Mouse (Mus musculus) forebrain, embryonic 14.5 days (tissue): ENCODE results near the gene Vwa3a. TPM values are rescaled to one million over a fixed set of nuclear protein-coding genes. Genes with fewer than 3 reads are reported as not detected.

Source experiments
- ATAC-seq: fragments of 200-750 bp; cut with Nextera tagmentation; 2 replicates; pipeline ENCODE4 v1.8.0; 2017; ENCODE audit warnings: mild to moderate bottlenecking, moderate library complexity
- DNase-seq: peaks from one replicate; pipeline ENCODE4 v3.0.0-alpha.2; 2015; ENCODE audit warnings: low spot score
- H3K27ac ChIP-seq: fragments of 300-500 bp; sonication (generic); 2 replicates; pipeline ENCODE4 v1.5.1; 2014; ENCODE audit warnings: low read depth, mild to moderate bottlenecking, control low read depth, low read length, moderate library complexity
- H3K27me3 ChIP-seq: fragments of 300-500 bp; sonication (generic); replicated peaks from 2 replicates; pipeline ENCODE4 v1.6.1; 2014; ENCODE audit warnings: low read length, control low read depth, mixed read lengths; ENCODE audit not compliant: control insufficient read depth, insufficient read depth
- H3K36me3 ChIP-seq: fragments of 300-500 bp; sonication (generic); 2 replicates; pipeline ENCODE4 v1.6.1; 2014; ENCODE audit warnings: low read length, control low read depth; ENCODE audit not compliant: control insufficient read depth, insufficient read depth
- H3K4me1 ChIP-seq: fragments of 300-500 bp; sonication (generic); 2 replicates; pipeline ENCODE4 v1.6.1; 2014; ENCODE audit warnings: antibody characterized with exemption, low read length, control low read depth; ENCODE audit not compliant: control insufficient read depth, insufficient read depth
- H3K4me2 ChIP-seq: fragments of 300-500 bp; sonication (generic); 2 replicates; pipeline ENCODE4 v1.6.1; 2014; ENCODE audit warnings: mild to moderate bottlenecking, control low read depth, low read length
- H3K4me3 ChIP-seq: fragments of 300-500 bp; sonication (generic); 2 replicates; pipeline ENCODE4 v1.5.1; 2014; ENCODE audit warnings: low read depth, low read length, control low read depth
- H3K9ac ChIP-seq: fragments of 300-500 bp; sonication (generic); 2 replicates; pipeline ENCODE4 v1.6.1; 2014; ENCODE audit warnings: mild to moderate bottlenecking, low read length, control low read depth, moderate library complexity
- H3K9me3 ChIP-seq: fragments of 300-500 bp; sonication (generic); replicated peaks from 2 replicates; pipeline ENCODE4 v1.6.1; 2016; ENCODE audit warnings: low read length, control low read depth, mixed read lengths; ENCODE audit not compliant: control insufficient read depth
- WGBS: fragments of 180-500 bp; shearing (Covaris S2); extraction: QIAGEN DNeasy Blood & Tissue Kit; methylation state at CpG from one replicate; pipeline ENCODE4 v1.1.7; 2014; 5-methylcytosine and 5-hydroxymethylcytosine counted together
- polyA plus RNA-seq: library from polyadenylated mRNA; unstranded; fragments of >200 nt; fragmentation: Nextera tagmentation; extraction: Ambion mirVana; gene quantifications from 2 replicates; pipeline ENCODE4 v1.2.1, GENCODE M21; 2014

Vwa3a gene
- polyA plus RNA-seq: 1.1 and 1.6 TPM in 2 replicates

DNA sequence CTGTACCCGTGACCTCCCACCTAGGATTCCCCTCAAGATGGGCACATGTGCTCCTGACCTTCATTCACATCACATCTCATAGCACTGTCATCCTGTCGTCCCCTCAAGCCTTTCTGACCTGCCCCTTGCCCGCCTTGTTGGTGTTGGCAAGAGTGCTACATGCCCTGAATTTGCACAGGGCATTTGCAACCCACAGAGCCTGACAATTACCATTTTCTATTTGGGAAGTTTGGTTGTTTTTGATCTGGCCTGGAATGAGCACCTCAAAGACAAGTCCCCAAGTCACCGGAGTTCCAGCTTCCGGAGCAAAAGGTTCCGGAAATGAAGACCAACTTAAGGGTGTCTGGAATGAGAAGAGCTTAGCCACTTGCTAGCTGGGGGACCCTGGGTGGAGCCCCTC is at the start of gene Vwa3a:
TSS of gene Vwa3a (plus strand) at position 301 of the 400 bp plus-strand sequence.
- WGBS: 85% methylated on average over 6 of the region's 6 CpGs
- H3K9me3 ChIP-seq: no peaks in the 10 kb centered on the region
- 0 out of 2 replicates have a peak, but pooled peaks cover 6% of the 10 kb centered on the region for H3K36me3 ChIP-seq
- H3K27me3 ChIP-seq: no peaks in the 10 kb centered on the region
- ATAC-seq: no peak
- no peak for DNase-seq
- no peak within 1 kb of the TSS; the same call in 1 of the 2 replicates for H3K4me2 ChIP-seq
- peaks cover 20% of the 10 kb centered on the region for H3K4me1 ChIP-seq
- peak within 1 kb of the TSS; percentile 3; the same call in 1 of the 2 replicates for H3K27ac ChIP-seq
- H3K9ac ChIP-seq: no peak within 1 kb of the TSS
- H3K4me3 ChIP-seq: no peak within 1 kb of the TSS

DNA sequence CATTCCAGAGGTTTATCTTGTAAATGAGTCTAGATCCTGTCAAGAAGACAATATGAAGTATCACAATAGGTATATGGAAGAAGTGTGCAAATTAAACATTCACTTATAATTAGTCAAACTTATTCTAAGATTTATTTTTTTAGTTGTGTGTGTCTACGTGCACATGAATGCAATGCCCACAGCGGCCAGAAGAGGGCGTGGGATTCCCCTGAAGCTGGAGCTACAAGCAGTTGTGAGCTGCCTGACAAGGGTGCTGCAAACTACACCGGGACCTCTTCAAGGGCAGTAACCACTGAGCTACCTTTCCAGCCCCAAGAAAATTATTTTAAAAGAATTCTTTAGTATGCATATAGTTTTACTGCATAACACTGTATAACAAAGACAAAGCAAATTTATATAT is 48.5 kb upstream of the Vwa3a start:
- Histone ChIP-seq H3K9ac (no peak overlapping the region), H3K36me3 (peaks cover 12% of the 10 kb centered on the region; the same call in 1 of the 2 replicates), H3K27me3 (no peaks in the 10 kb centered on the region), H3K4me1 (no peaks in the 10 kb centered on the region), H3K9me3 (no peaks in the 10 kb centered on the region), H3K4me3 (no peak overlapping the region), H3K4me2 (no peak overlapping the region), H3K27ac (no peak overlapping the region)
- DNase-seq (no peak), ATAC-seq (no peak)
- 78% methylated on average over 4 of the region's 4 CpGs for WGBS

DNA sequence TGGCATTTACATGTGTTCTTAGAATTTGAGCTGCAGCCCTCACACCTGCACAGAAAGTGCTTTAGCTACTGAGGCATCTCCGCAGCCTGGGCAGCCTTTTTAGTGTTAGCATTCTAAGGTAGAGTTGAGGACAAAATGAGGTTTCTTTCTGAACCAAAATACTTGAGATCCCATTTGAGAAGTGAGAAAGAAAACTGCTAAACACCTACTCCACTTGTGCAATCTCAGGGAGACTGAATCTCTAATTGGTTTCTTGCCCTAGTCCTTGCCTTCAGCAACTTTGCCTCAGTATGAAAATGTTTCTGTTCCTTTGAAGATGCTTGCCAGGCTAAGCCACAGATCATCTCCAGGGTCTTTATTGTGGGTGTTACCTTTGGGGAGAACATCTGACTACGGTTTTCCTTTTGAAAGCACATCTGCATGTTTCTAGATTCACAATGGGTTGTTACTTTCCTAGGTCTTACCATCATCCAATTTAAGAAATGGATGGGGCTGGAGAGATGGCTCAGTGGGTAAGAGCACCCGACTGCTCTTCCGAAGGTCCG is 45.2 kb upstream of the Vwa3a start:
- H3K4me1 ChIP-seq: no peaks in the 10 kb centered on the region
- 89% methylated on average over 5 of the region's 5 CpGs for WGBS
- no peaks in the 10 kb centered on the region for H3K27me3 ChIP-seq
- no peak overlapping the region for H3K4me3 ChIP-seq
- DNase-seq (no peak), ATAC-seq (no peak)
- H3K9me3 ChIP-seq: no peaks in the 10 kb centered on the region
- no peak overlapping the region for H3K9ac ChIP-seq
- no peak overlapping the region for H3K27ac ChIP-seq
- peaks cover 12% of the 10 kb centered on the region; the same call in 1 of the 2 replicates for H3K36me3 ChIP-seq
- no peak overlapping the region for H3K4me2 ChIP-seq

- Histone ChIP-seq H3K4me3 (no peak overlapping the region), H3K27ac (no peak overlapping the region), H3K9me3 (no peaks in the 10 kb centered on the region), H3K27me3 (no peaks in the 10 kb centered on the region), H3K4me1 (no peaks in the 10 kb centered on the region), H3K9ac (no peak overlapping the region), H3K36me3 (peaks cover 12% of the 10 kb centered on the region; the same call in 1 of the 2 replicates), H3K4me2 (no peak overlapping the region)
- no peak for DNase-seq
- no peak for ATAC-seq
- 36% methylated on average over 6 of the region's 6 CpGs for WGBS
Measured at GRCm38 (mm10) chr7:120695196-120695595, 43.9 kb upstream of the Vwa3a start.

DNA sequence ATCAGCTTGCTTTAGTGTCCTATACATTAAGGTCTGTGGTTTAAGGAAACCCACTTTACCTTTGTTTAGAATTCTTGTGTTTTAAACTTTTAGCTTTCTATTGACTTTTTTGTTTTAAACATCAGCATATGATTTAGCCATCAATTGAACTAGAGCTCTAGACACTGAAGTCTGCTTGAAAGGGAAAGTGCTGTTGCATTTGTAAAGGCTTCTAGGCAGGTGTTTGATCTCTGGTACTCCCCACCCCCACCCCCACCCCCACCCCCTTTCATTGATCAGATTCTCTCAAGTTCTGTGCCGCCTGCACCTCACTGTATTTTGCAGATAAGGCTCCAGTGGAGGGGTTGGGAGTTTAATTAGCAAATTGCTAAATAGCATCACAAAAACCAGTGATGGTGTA is 43.5 kb upstream of the Vwa3a start:
- Histone ChIP-seq H3K9me3 (no peaks in the 10 kb centered on the region), H3K4me1 (no peaks in the 10 kb centered on the region), H3K4me2 (no peak overlapping the region), H3K36me3 (peaks cover 12% of the 10 kb centered on the region; the same call in 1 of the 2 replicates), H3K4me3 (no peak overlapping the region), H3K27ac (no peak overlapping the region), H3K9ac (no peak overlapping the region), H3K27me3 (no peaks in the 10 kb centered on the region)
- no peak for ATAC-seq
- 33% methylated on average over 1 of the region's 1 CpGs for WGBS
- no peak for DNase-seq

GRCm38 (mm10) chr7:120696331-120696730 is 42.8 kb upstream of the Vwa3a start:
- WGBS: 93% methylated on average over 2 of the region's 2 CpGs

DNA sequence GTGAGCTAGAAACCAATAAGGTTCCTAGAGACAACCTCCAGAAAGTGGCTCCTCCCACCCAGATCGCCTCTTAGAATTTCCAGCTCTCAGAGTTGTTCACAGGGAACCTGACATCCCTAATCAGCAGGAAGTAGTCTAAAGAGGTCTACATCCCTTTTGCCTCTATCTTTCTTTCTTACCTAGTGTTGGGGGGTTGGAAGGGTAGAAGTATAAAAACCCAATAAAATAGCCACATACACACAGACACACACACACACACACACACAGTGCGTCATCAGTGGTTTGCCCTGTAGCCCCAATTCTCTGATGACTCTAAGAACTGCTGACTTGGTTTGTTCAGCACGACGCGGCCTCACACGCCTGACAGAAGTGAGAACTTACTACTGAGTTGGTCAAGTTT is 39.5 kb upstream of the Vwa3a start:
- Histone ChIP-seq H3K27me3 (no peaks in the 10 kb centered on the region), H3K4me2 (no peak overlapping the region), H3K4me3 (no peak overlapping the region), H3K36me3 (no peaks in the 10 kb centered on the region), H3K9me3 (no peaks in the 10 kb centered on the region), H3K4me1 (no peaks in the 10 kb centered on the region), H3K27ac (no peak overlapping the region), H3K9ac (no peak overlapping the region)
- ATAC-seq (no peak), DNase-seq (no peak)
- WGBS: 92% methylated on average over 6 of the region's 6 CpGs

More at GRCm38 (mm10) chr7:120696331-120696730, 42.8 kb upstream of the Vwa3a start:
- H3K9ac ChIP-seq: no peak overlapping the region
- no peak overlapping the region for H3K4me3 ChIP-seq
- H3K9me3 ChIP-seq: no peaks in the 10 kb centered on the region
- H3K27ac ChIP-seq: no peak overlapping the region
- H3K36me3 ChIP-seq: peaks cover 11% of the 10 kb centered on the region; the same call in 1 of the 2 replicates
- ATAC-seq (no peak), DNase-seq (no peak)
- H3K4me2 ChIP-seq: no peak overlapping the region
- no peaks in the 10 kb centered on the region for H3K27me3 ChIP-seq
- no peaks in the 10 kb centered on the region for H3K4me1 ChIP-seq

DNA sequence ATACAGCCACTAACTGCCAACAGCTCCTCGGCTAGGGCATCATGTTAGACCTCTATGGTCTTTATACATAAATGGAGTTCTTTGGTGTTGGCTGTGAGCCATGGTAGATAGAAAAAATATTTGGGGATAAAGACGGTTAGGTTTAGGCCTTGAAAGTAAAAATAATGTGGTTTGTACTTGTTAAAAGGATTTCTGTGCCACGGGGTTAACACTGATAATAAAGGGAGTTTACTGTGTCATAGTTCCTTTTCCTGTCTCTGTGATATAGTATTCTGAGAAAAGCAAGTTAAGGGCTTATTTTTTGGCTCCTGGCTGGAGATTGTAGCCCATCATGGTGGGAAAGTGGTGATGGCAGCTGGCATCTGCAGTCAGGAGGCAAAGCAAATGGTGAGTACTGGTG is 35.2 kb upstream of the Vwa3a start:
- Histone ChIP-seq H3K4me2 (no peak overlapping the region), H3K9me3 (no peaks in the 10 kb centered on the region), H3K4me3 (no peak overlapping the region), H3K9ac (no peak overlapping the region), H3K27me3 (no peaks in the 10 kb centered on the region), H3K27ac (no peak overlapping the region), H3K4me1 (no peaks in the 10 kb centered on the region), H3K36me3 (no peaks in the 10 kb centered on the region)
- ATAC-seq: no peak
- DNase-seq: no peak
- 80% methylated on average over 3 of the region's 3 CpGs for WGBS

- H3K9ac ChIP-seq: no peak overlapping the region
- no peak overlapping the region for H3K27ac ChIP-seq
- no peaks in the 10 kb centered on the region for H3K36me3 ChIP-seq
Measured at GRCm38 (mm10) chr7:120712071-120712470, 27.0 kb upstream of the Vwa3a start.

More at GRCm38 (mm10) chr7:120712071-120712470, 27.0 kb upstream of the Vwa3a start:
- H3K27me3 ChIP-seq: no peaks in the 10 kb centered on the region
- no peak overlapping the region for H3K4me2 ChIP-seq
- no peaks in the 10 kb centered on the region for H3K9me3 ChIP-seq
- H3K4me3 ChIP-seq: no peak overlapping the region
- ATAC-seq (no peak), DNase-seq (no peak)
- 91% methylated on average over 2 of the region's 2 CpGs for WGBS
- no peaks in the 10 kb centered on the region for H3K4me1 ChIP-seq
